Mouse (Mus musculus) midbrain, embryonic 16.5 days (tissue): ENCODE measurements at regions not wholly inside any gene's neighbourhood (a gene's known extent, or its start where the extent isn't known, plus 50 kb on each side); places are given as distances from the start of the nearest gene placed in this dataset.

ENCODE experiments used
- ATAC-seq: fragments of 200-750 bp; cut with Nextera tagmentation; 2 replicates; pipeline ENCODE4 v1.8.0; 2017; ENCODE audit warnings: moderate TSS enrichment
- H3K27ac ChIP-seq: fragments of 300-500 bp; sonication (generic); 2 replicates; pipeline ENCODE4 v1.5.1; 2014; ENCODE audit warnings: mild to moderate bottlenecking, low read length, mixed read lengths
- H3K27me3 ChIP-seq: fragments of 300-500 bp; sonication (generic); 2 replicates; pipeline ENCODE4 v1.6.1; 2014; ENCODE audit warnings: low read depth, low read length, mixed read lengths; ENCODE audit not compliant: control insufficient read depth, insufficient read depth
- H3K36me3 ChIP-seq: fragments of 300-500 bp; sonication (generic); 2 replicates; pipeline ENCODE4 v1.6.1; 2014; ENCODE audit warnings: mild to moderate bottlenecking, low read length, moderate library complexity, mixed read lengths; ENCODE audit not compliant: control insufficient read depth, insufficient read depth
- H3K4me1 ChIP-seq: fragments of 300-500 bp; sonication (generic); 2 replicates; pipeline ENCODE4 v1.6.1; 2014; ENCODE audit warnings: mild to moderate bottlenecking, low read length, mixed read lengths; ENCODE audit not compliant: control insufficient read depth, insufficient read depth
- H3K4me2 ChIP-seq: fragments of 300-500 bp; sonication (generic); 2 replicates; pipeline ENCODE4 v1.6.1; 2014; ENCODE audit warnings: mild to moderate bottlenecking, low read length, mixed read lengths
- H3K4me3 ChIP-seq: fragments of 300-500 bp; sonication (generic); 2 replicates; pipeline ENCODE4 v1.5.1; 2014; ENCODE audit warnings: low read depth, mild to moderate bottlenecking, low read length, moderate library complexity, mixed read lengths
- H3K9ac ChIP-seq: fragments of 300-500 bp; sonication (generic); 2 replicates; pipeline ENCODE4 v1.6.1; 2014; ENCODE audit warnings: low read depth, low read length, mixed read lengths
- H3K9me3 ChIP-seq: fragments of 300-500 bp; sonication (generic); replicated peaks from 2 replicates; pipeline ENCODE4 v1.6.1; 2014; ENCODE audit warnings: mild to moderate bottlenecking, low read length, mixed read lengths; ENCODE audit not compliant: control insufficient read depth, poor library complexity, severe bottlenecking
- WGBS: fragments of 180-500 bp; shearing (Covaris S2); extraction: QIAGEN DNeasy Blood & Tissue Kit; methylation state at CpG from one replicate; pipeline ENCODE4 v1.1.7; 2014; 5-methylcytosine and 5-hydroxymethylcytosine counted together

DNA sequence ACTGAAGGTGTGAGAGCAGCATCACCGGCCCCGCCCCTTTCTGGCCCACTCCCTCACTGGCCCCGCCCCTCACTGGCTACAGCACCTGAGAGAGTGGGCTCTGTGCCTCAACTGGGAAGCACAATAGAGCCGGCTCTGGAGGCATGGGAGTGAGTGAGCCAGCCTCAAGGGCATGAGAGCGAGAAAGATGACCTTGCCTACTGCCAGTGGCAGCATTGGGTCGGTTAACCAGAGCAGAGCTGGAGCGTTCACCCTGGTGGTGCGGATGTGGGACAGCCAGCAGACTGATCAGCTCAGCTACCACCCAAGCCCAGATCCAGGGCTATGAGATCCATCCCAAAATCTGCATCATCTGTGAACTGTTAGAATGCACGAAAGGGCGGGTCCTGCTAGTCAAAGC lies 304.7 kb upstream of the Hs6st1 start:
- H3K4me1 ChIP-seq = no peaks in the 10 kb centered on the region
- 81% methylated on average over 10 of the region's 10 CpGs for WGBS
- no peaks in the 10 kb centered on the region for H3K9me3 ChIP-seq
- no peak overlapping the region for H3K4me3 ChIP-seq
- no peak overlapping the region for H3K4me2 ChIP-seq
- no peak for ATAC-seq
- no peaks in the 10 kb centered on the region for H3K27me3 ChIP-seq
- no peak overlapping the region for H3K27ac ChIP-seq
- H3K36me3 ChIP-seq = no peaks in the 10 kb centered on the region
- H3K9ac ChIP-seq = no peak overlapping the region

DNA sequence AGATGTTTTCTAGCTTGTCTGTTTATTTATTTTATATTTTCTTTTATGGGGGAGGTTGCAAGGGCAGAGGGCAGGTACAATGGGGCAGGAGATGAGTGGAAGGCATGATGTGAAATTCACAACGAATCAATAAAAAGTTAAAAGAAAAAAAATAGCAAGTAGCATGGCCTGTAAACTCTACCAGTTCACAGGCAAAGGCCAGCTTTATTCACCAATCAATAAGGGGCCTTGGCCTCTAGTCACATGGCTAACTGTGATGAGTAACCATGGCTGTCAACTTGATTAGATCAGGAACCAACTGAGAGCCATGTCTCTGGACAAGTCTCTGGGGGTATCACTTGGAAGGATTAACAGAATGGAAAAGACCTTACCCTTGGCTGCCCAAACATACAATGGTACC lies 304.1 kb upstream of the Hs6st1 start:
- no peaks in the 10 kb centered on the region for H3K36me3 ChIP-seq

DNA sequence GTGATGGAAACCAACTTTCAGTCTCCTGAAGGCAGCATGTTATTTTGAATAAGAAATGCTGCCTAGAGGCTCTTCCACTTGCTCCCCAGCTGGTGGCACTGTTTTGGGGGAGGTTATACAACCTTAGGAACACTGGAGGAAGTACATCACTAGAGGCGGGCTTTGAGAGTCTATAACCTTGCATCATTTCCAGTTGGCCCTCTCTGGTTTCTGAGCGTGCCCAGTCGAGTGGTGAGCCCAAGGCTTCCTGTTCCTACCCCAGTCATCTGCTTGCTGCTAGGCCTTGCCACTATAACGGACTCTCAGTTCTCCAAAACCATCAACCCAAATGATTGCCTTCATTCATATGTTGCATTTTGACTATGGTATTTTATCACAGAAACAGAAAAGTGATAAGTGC lies 302.5 kb upstream of the Hs6st1 start:
- WGBS = 90% methylated on average over 4 of the region's 4 CpGs
- Histone ChIP-seq H3K4me3 (no peak overlapping the region), H3K36me3 (no peaks in the 10 kb centered on the region), H3K27me3 (no peaks in the 10 kb centered on the region), H3K9ac (no peak overlapping the region), H3K4me2 (no peak overlapping the region), H3K4me1 (no peaks in the 10 kb centered on the region), H3K27ac (no peak overlapping the region), H3K9me3 (no peaks in the 10 kb centered on the region)
- no peak for ATAC-seq

More for the DNA sequence above, 304.1 kb upstream of the Hs6st1 start:
- Histone ChIP-seq H3K4me3 (no peak overlapping the region), H3K4me1 (no peaks in the 10 kb centered on the region), H3K27me3 (no peaks in the 10 kb centered on the region), H3K9ac (no peak overlapping the region), H3K9me3 (no peaks in the 10 kb centered on the region), H3K4me2 (no peak overlapping the region), H3K27ac (no peak overlapping the region)
- WGBS = 66% methylated on average over 1 of the region's 1 CpGs
- ATAC-seq = no peak

DNA sequence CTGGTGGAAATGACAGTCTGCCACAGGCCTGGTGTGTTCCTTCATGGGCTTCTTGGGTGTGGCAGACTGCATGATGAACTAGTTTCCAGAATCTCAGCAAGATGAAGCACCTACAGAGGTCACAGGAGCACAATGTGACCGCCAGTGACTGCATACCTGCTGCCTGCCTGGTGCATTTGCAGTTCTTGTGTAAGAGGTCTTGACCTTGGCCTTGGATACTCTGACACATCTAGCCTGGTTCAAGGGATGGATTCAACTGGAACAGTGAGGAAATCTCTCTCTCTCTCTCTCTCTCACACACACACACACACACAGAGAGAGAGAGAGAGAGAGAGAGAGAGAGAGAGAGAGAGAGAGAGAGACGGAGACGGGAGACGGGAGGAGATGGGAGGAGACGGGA lies 301.9 kb upstream of the Hs6st1 start:
- WGBS = 93% methylated on average over 5 of the region's 5 CpGs
- Histone ChIP-seq H3K27ac (no peak overlapping the region), H3K27me3 (no peaks in the 10 kb centered on the region), H3K36me3 (no peaks in the 10 kb centered on the region), H3K4me2 (no peak overlapping the region), H3K4me3 (no peak overlapping the region), H3K9me3 (no peaks in the 10 kb centered on the region), H3K4me1 (no peaks in the 10 kb centered on the region), H3K9ac (no peak overlapping the region)
- no peak for ATAC-seq

DNA sequence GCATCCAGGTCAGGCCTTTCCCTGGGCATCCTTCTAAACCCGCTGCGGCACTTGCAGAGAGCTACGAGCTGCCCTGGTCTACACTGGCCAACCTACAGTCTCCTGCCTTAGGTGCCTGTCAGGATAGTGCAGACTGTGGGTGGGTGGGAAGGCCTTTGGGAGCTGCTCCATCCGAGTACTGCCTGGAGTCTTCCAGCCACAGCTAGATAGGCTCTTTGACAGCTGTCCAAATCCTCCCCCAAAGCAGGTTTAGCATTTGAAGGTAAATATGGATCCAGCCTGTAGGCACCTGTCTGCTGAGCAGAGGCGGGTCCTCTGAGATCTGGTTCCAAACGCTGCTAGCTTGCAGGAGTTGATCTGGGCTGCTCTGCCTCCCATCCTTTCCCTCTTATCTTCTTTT lies 295.6 kb upstream of the Hs6st1 start:
- H3K4me1 ChIP-seq = no peaks in the 10 kb centered on the region
- no peak overlapping the region for H3K4me3 ChIP-seq
- no peaks in the 10 kb centered on the region for H3K9me3 ChIP-seq
- H3K4me2 ChIP-seq = no peak overlapping the region
- H3K36me3 ChIP-seq = no peaks in the 10 kb centered on the region
- H3K27ac ChIP-seq = no peak overlapping the region
- H3K9ac ChIP-seq = no peak overlapping the region
- 90% methylated on average over 6 of the region's 6 CpGs for WGBS
- no peaks in the 10 kb centered on the region for H3K27me3 ChIP-seq
- ATAC-seq = no peak

DNA sequence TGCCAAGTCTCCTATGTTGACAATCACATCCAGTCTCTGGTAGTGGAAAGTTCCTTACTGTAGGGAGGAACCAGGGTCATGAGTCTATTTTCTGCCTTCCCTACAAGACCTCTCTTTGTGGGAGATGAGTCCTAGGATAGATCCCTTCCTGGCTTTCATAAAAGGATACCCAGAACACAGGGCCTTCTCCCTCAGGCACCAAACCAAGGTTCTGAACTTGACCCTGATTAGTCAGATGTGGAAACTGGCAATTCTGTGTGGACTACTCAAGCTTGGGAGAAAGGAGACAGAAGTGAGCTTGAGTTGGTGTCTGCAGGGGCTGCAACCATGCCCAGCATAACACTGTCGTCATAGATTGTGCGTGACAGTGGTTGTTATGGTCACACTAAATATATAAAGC lies 293.6 kb upstream of the Hs6st1 start:
- ATAC-seq = no peak
- H3K27me3 ChIP-seq = no peaks in the 10 kb centered on the region
- no peak overlapping the region for H3K9ac ChIP-seq
- 99% methylated on average over 2 of the region's 2 CpGs for WGBS
- no peaks in the 10 kb centered on the region for H3K36me3 ChIP-seq
- H3K27ac ChIP-seq = no peak overlapping the region
- H3K9me3 ChIP-seq = no peaks in the 10 kb centered on the region
- H3K4me1 ChIP-seq = no peaks in the 10 kb centered on the region
- no peak overlapping the region for H3K4me3 ChIP-seq
- no peak overlapping the region for H3K4me2 ChIP-seq

DNA sequence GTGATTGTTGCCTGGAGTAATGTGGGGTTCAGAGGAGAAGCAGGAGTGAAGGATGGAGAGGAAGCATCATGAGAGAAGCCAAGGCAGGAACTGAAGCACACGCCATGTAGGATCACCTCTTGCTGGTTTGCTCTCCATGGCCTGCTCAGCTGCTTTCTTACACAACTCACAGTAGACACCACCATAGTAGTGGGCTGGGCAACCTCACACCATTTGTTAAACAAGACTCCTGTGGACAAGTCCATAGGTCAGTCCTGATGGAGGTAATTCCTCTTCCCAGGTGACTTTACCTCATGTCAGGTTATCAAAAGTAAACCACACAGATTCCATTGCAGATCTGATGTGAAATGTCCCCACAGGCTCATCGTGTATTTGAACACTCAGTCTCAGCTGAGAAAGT lies 285.5 kb upstream of the Hs6st1 start:
- ATAC-seq = no peak
- H3K9ac ChIP-seq = no peak overlapping the region
- H3K27me3 ChIP-seq = no peaks in the 10 kb centered on the region
- no peak overlapping the region for H3K27ac ChIP-seq
- no peak overlapping the region for H3K4me3 ChIP-seq
- no peaks in the 10 kb centered on the region for H3K36me3 ChIP-seq
- 83% methylated on average over 2 of the region's 2 CpGs for WGBS
- no peak overlapping the region for H3K4me2 ChIP-seq
- no peaks in the 10 kb centered on the region for H3K4me1 ChIP-seq
- H3K9me3 ChIP-seq = no peaks in the 10 kb centered on the region

DNA sequence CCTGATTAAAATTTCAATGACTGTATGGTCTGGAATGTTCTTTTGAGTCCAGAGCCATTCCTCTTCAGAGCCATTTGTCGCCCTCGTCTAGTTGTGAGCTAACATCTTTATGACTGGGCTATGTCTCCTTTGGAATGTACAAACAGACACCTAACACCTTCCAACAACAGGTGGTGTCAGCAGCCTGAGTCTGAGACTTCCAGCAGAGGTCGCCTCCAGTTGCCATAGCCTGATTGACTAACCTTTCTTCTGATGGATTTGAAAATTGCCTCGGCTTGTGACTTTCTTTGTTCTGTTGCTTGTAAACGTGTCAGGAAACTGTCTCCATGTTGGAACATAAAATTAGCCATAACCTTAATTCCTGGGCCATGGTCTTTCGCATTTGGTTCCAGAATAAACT lies 284.8 kb upstream of the Hs6st1 start:
- no peaks in the 10 kb centered on the region for H3K36me3 ChIP-seq
- no peaks in the 10 kb centered on the region for H3K4me1 ChIP-seq
- H3K4me2 ChIP-seq = no peak overlapping the region
- WGBS = 81% methylated on average over 6 of the region's 6 CpGs
- ATAC-seq = no peak
- H3K9ac ChIP-seq = no peak overlapping the region
- H3K4me3 ChIP-seq = no peak overlapping the region
- no peak overlapping the region for H3K27ac ChIP-seq
- no peaks in the 10 kb centered on the region for H3K9me3 ChIP-seq
- H3K27me3 ChIP-seq = no peaks in the 10 kb centered on the region

DNA sequence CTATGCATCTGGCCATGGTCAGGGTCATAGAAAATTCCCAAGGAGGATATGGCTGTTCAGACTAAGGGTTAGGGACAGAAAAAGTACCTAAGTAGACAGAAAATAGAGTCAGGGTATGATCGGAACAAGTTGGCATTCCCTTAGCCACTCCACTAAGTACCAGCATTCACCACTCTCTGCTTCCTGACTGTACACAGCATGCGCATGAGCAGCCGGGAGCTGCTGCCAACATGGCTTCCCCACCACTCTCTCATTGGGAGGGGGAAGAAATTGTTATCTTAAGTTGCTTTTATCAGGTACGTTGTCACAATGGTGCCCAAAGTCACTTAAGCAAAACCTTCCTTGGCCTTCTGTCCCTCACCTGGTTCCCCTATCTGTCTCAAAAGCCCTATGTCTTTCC lies 282.0 kb upstream of the Hs6st1 start:
- no peak overlapping the region for H3K4me3 ChIP-seq
- H3K9me3 ChIP-seq = no peaks in the 10 kb centered on the region
- WGBS = 89% methylated on average over 4 of the region's 4 CpGs
- no peak for ATAC-seq
- no peak overlapping the region for H3K9ac ChIP-seq
- no peak overlapping the region for H3K4me2 ChIP-seq
- no peaks in the 10 kb centered on the region for H3K27me3 ChIP-seq
- H3K4me1 ChIP-seq = no peaks in the 10 kb centered on the region
- H3K36me3 ChIP-seq = no peaks in the 10 kb centered on the region
- H3K27ac ChIP-seq = no peak overlapping the region

DNA sequence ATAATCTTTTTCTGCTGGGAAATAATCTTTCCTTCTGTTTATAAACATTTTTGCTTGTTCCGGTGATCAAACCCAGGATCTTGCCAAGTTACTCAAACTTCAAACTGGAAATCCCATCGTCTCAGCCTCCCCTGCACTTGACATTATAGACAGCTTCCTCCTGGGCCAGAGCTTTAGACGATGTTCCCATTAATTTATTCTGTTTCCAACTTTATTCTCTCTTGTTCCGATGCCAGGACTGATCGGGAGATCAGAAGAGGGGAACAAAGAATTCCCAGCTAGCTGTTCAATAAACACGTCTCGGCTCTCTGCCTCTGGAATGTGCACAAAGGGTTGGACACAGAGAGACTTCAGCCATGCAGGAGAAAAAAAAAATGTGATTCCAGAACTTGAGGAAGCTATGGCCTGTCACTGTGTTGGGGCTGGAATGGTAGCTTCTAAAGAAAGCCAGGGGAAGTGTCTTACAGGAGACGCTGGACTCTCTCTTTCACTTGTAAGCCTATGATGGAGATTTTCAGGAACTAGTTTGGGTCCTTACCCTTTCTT lies 281.5 kb upstream of the Hs6st1 start:
- no peaks in the 10 kb centered on the region for H3K4me1 ChIP-seq
- H3K4me3 ChIP-seq = no peak overlapping the region
- H3K9me3 ChIP-seq = no peaks in the 10 kb centered on the region
- ATAC-seq = no peak
- H3K27me3 ChIP-seq = no peaks in the 10 kb centered on the region
- no peak overlapping the region for H3K4me2 ChIP-seq
- 23% methylated on average over 8 of the region's 8 CpGs for WGBS
- no peak overlapping the region for H3K9ac ChIP-seq
- no peaks in the 10 kb centered on the region for H3K36me3 ChIP-seq
- H3K27ac ChIP-seq = no peak overlapping the region
